Mouse (Mus musculus): ENCODE data around the gene Srsf12. TPM values are rescaled to one million over a fixed set of nuclear protein-coding genes. Genes with fewer than 3 reads are reported as not detected.

Srsf12 gene
- 0.18 and 0.36 TPM in 2 replicates for polyA plus RNA-seq (2012; rRNA removed)

DNA sequence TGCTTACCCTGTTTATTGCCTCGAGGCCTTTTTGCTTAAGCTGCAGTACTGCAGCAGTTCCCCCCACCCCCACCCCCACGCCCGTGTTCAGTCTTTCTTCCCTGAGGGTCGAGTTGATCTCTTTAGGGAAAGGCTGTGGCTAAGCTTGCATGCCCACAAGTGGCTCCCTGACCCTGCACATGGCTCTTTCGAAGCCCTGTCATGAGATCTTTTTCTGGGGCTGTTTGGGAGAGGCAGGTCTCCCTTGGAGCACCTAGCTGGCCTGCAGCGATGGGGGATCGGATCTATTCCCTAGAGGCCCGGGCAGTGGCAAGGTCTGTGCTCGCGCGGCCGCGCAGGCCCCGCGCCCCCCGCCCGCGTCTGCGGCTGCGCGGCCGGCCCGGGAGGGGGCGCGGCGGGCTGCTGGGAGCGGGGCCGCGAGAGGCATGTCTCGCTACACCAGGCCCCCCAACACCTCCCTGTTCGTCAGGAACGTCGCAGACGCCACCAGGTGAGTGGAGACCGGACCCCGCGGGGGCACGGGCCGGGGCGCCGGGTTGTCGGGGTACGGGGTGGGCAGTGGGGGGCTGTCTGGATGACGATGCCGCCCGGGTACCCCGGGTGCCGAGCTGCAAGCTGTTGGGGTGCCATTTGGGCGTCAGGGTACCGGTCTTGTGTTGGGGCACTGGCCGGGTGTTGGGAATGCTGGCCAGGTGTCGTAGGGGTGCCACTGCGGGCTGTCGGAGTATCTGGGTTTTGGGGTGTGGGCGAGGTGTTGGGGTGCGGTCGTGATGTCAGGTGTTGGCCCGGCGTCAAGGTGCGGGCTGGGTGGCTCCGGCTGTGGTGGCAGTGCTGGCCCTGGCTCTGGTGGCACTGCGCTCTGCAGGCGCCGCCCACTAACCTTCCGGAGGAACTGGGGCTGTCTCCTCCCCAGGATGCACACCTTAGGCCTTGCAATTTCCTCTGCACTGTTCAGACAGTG, at the start of gene Srsf12:
Srsf12 (plus strand) TSS at position 111 of the 961 bp plus-strand sequence.
- Histone ChIP-seq H3K4me3 (ENCODE audit: insufficient read depth, low read depth, low read length) (peak within 1 kb of the TSS; percentile 29), H3K27ac (ENCODE audit: insufficient read depth, low read depth, low read length) (no peak within 1 kb of the TSS), H3K36me3 (ENCODE audit: control insufficient read depth, insufficient read depth, low read length) (no peaks in the 10 kb centered on the region), H3K4me1 (ENCODE audit: control insufficient read depth, insufficient read depth, low read length) (no peaks in the 10 kb centered on the region), H3K27me3 (replicated peaks; ENCODE audit: control insufficient read depth, insufficient read depth, low read length) (no peaks in the 10 kb centered on the region)
- TF ChIP-seq POLR2A (IDR thresholded peaks at IDR 0.05; ENCODE audit: low read depth, low read length) (no peak), CTCF (conservative IDR thresholded peaks at IDR 0.05; ENCODE audit: insufficient read depth, insufficient read length, low read depth, low read length) (0 out of 2 replicates have a peak, but pooled peaks have one; percentile 6)
- 6% methylated on average over 65 of the region's 65 CpGs for WGBS
- DNase-seq, result no peak

GRCm38 (mm10) chr4:33183477-33183876, 25.3 kb upstream of the Srsf12 start:
- no peak for DNase-seq
- Histone ChIP-seq H3K36me3 (ENCODE audit: control insufficient read depth, insufficient read depth, low read length) (no peaks in the 10 kb centered on the region), H3K27ac (ENCODE audit: insufficient read depth, low read depth, low read length) (no peak overlapping the region), H3K27me3 (replicated peaks; ENCODE audit: control insufficient read depth, insufficient read depth, low read length) (no peaks in the 10 kb centered on the region), H3K4me3 (ENCODE audit: insufficient read depth, low read depth, low read length) (no peak overlapping the region), H3K4me1 (ENCODE audit: control insufficient read depth, insufficient read depth, low read length) (no peaks in the 10 kb centered on the region)
- no peak for TF ChIP-seq POLR2A (IDR thresholded peaks at IDR 0.05; ENCODE audit: low read depth, low read length)
- no peak for TF ChIP-seq CTCF (conservative IDR thresholded peaks at IDR 0.05; ENCODE audit: insufficient read depth, insufficient read length, low read depth, low read length)
- 89% methylated on average over 5 of the region's 5 CpGs for WGBS

GRCm38 (mm10) chr4:33188164-33188563, 20.6 kb upstream of the Srsf12 start:
- no peaks in the 10 kb centered on the region for H3K36me3 ChIP-seq (ENCODE audit: control insufficient read depth, insufficient read depth, low read length)
- H3K4me3 ChIP-seq (ENCODE audit: insufficient read depth, low read depth, low read length), result 0 out of 2 replicates have a peak overlapping the region, but pooled peaks have one; percentile 61
- H3K4me1 ChIP-seq (ENCODE audit: control insufficient read depth, insufficient read depth, low read length), result no peaks in the 10 kb centered on the region
- 24% methylated on average over 9 of the region's 9 CpGs for WGBS
- no peaks in the 10 kb centered on the region for H3K27me3 ChIP-seq (replicated peaks; ENCODE audit: control insufficient read depth, insufficient read depth, low read length)
- TF ChIP-seq POLR2A (IDR thresholded peaks at IDR 0.05; ENCODE audit: low read depth, low read length) (no peak), CTCF (conservative IDR thresholded peaks at IDR 0.05; ENCODE audit: insufficient read depth, insufficient read length, low read depth, low read length) (peak; percentile 28)
- DNase-seq, result peak; percentile 67
- no peak overlapping the region for H3K27ac ChIP-seq (ENCODE audit: insufficient read depth, low read depth, low read length)

GRCm38 (mm10) chr4:33188781-33189734, 19.7 kb upstream of the Srsf12 start:
- H3K36me3 ChIP-seq (ENCODE audit: control insufficient read depth, insufficient read depth, low read length), result no peaks in the 10 kb centered on the region
- H3K4me3 ChIP-seq (ENCODE audit: insufficient read depth, low read depth, low read length), result peak overlapping the region; percentile 61
- peak overlapping the region; percentile 54 for H3K27ac ChIP-seq (ENCODE audit: insufficient read depth, low read depth, low read length)
- no peaks in the 10 kb centered on the region for H3K27me3 ChIP-seq (replicated peaks; ENCODE audit: control insufficient read depth, insufficient read depth, low read length)
- no peak for TF ChIP-seq POLR2A (IDR thresholded peaks at IDR 0.05; ENCODE audit: low read depth, low read length)
- TF ChIP-seq CTCF (conservative IDR thresholded peaks at IDR 0.05; ENCODE audit: insufficient read depth, insufficient read length, low read depth, low read length), result 0 out of 2 replicates have a peak, but pooled peaks have one; percentile 13
- WGBS, result under 1% methylated on average over 123 of the region's 123 CpGs
- peak; percentile 96 for DNase-seq
- no peaks in the 10 kb centered on the region for H3K4me1 ChIP-seq (ENCODE audit: control insufficient read depth, insufficient read depth, low read length)

GRCm38 (mm10) chr4:33189735-33190036, 19.1 kb upstream of the Srsf12 start, which contains the start of gene Pm20d2:
TSS of gene Pm20d2 (minus strand) at chr4:33189737.
- no peak for TF ChIP-seq POLR2A (IDR thresholded peaks at IDR 0.05; ENCODE audit: low read depth, low read length)
- TF ChIP-seq CTCF (conservative IDR thresholded peaks at IDR 0.05; ENCODE audit: insufficient read depth, insufficient read length, low read depth, low read length), result no peak
- H3K4me1 ChIP-seq (ENCODE audit: control insufficient read depth, insufficient read depth, low read length), result no peaks in the 10 kb centered on the region
- DNase-seq, result no peak
- peak within 1 kb of the TSS; percentile 54 for H3K27ac ChIP-seq (ENCODE audit: insufficient read depth, low read depth, low read length)
- H3K36me3 ChIP-seq (ENCODE audit: control insufficient read depth, insufficient read depth, low read length), result no peaks in the 10 kb centered on the region
- H3K4me3 ChIP-seq (ENCODE audit: insufficient read depth, low read depth, low read length), result peak within 1 kb of the TSS; percentile 61
- 15% methylated on average over 6 of the region's 6 CpGs for WGBS
- H3K27me3 ChIP-seq (replicated peaks; ENCODE audit: control insufficient read depth, insufficient read depth, low read length), result no peaks in the 10 kb centered on the region

GRCm38 (mm10) chr4:33198117-33198516, 10.7 kb upstream of the Srsf12 start:
- TF ChIP-seq CTCF (conservative IDR thresholded peaks at IDR 0.05; ENCODE audit: insufficient read depth, insufficient read length, low read depth, low read length), result no peak
- no peak for TF ChIP-seq POLR2A (IDR thresholded peaks at IDR 0.05; ENCODE audit: low read depth, low read length)
- DNase-seq, result no peak
- H3K36me3 ChIP-seq (ENCODE audit: control insufficient read depth, insufficient read depth, low read length), result no peaks in the 10 kb centered on the region
- H3K27ac ChIP-seq (ENCODE audit: insufficient read depth, low read depth, low read length), result no peak overlapping the region
- no peaks in the 10 kb centered on the region for H3K27me3 ChIP-seq (replicated peaks; ENCODE audit: control insufficient read depth, insufficient read depth, low read length)
- H3K4me1 ChIP-seq (ENCODE audit: control insufficient read depth, insufficient read depth, low read length), result no peaks in the 10 kb centered on the region
- WGBS, result 36% methylated on average over 2 of the region's 2 CpGs
- no peak overlapping the region for H3K4me3 ChIP-seq (ENCODE audit: insufficient read depth, low read depth, low read length)

Data from kidney, adult 2 months (tissue).